Mouse (Mus musculus) testis, adult 2 months (tissue): ENCODE measurements around the gene Sod2. TPM values are rescaled to one million over a fixed set of nuclear protein-coding genes. Genes with fewer than 3 reads are reported as not detected.
"Not testable (repeated sequence)": the region's sequence is repeated elsewhere in the genome, so short reads cannot be mapped to it uniquely, and the experiment has no call there.

Source experiments
- H3K27ac ChIP-seq: fragments of 200-500 bp; 2 replicates; pipeline ENCODE4 v1.5.1; 2012; ENCODE audit warnings: low read depth, low read length; ENCODE audit not compliant: control insufficient read depth, insufficient read depth
- H3K27me3 ChIP-seq: fragments of 200-500 bp; 2 replicates; pipeline ENCODE4 v1.6.1; 2012; ENCODE audit warnings: mild to moderate bottlenecking, low read length, moderate library complexity; ENCODE audit not compliant: control insufficient read depth, insufficient read depth
- H3K36me3 ChIP-seq: fragments of 200-500 bp; 2 replicates; pipeline ENCODE4 v1.6.1; 2012; ENCODE audit warnings: mild to moderate bottlenecking, low read length; ENCODE audit not compliant: control insufficient read depth, insufficient read depth
- H3K4me1 ChIP-seq: fragments of 200-500 bp; 2 replicates; pipeline ENCODE4 v1.6.1; 2012; ENCODE audit warnings: low read length; ENCODE audit not compliant: control insufficient read depth, insufficient read depth
- H3K4me3 ChIP-seq: fragments of 200-500 bp; 2 replicates; pipeline ENCODE4 v1.5.1; 2012; ENCODE audit warnings: low read depth, mild to moderate bottlenecking, low read length, moderate library complexity, mixed read lengths; ENCODE audit not compliant: control insufficient read depth
- CTCF ChIP-seq: fragments of 200-500 bp; IDR thresholded peaks from 2 replicates; pipeline ENCODE4 v1.5.1; 2012; ENCODE audit warnings: low read depth, mild to moderate bottlenecking, inconsistent platforms, low read length, moderate library complexity; ENCODE audit not compliant: control insufficient read depth, insufficient read depth, insufficient replicate concordance
- POLR2A ChIP-seq: fragments of 200-500 bp; IDR thresholded peaks from 2 replicates; pipeline ENCODE4 v1.6.1; 2012; ENCODE audit warnings: low read depth, mild to moderate bottlenecking, inconsistent platforms, low read length, moderate library complexity; ENCODE audit not compliant: control insufficient read depth
- polyA plus RNA-seq: library from polyadenylated mRNA; depleted of rRNA; stranded (reverse); fragments of >200 nt; gene quantifications from 2 replicates; pipeline ENCODE4 v1.2.3, GENCODE M21; 2012; rRNA removed

The Sod2 gene
- polyA plus RNA-seq: 211 and 262 TPM in 2 replicates

GRCm38 (mm10) chr17:13006546-13006945, at the start of gene Sod2:
TSS of gene Sod2 (plus strand) at chr17:13006846.
- not testable (repeated sequence) for H3K4me1 ChIP-seq, H3K36me3 ChIP-seq, H3K27me3 ChIP-seq
- Histone ChIP-seq H3K4me3 (peak within 1 kb of the TSS; percentile 88), H3K27ac (peak within 1 kb of the TSS; percentile 79)

GRCm38 (mm10) chr17:12959377-12959776, 47.3 kb upstream of the Sod2 start:
- not testable (repeated sequence) for H3K27ac ChIP-seq, H3K36me3 ChIP-seq, H3K4me3 ChIP-seq, H3K4me1 ChIP-seq, H3K27me3 ChIP-seq

- H3K4me3 ChIP-seq: peak within 1 kb of the TSS; percentile 90
- peaks cover 3% of the 10 kb centered on the region for H3K4me1 ChIP-seq
- H3K27me3 ChIP-seq: no peaks in the 10 kb centered on the region
- peak within 1 kb of the TSS; percentile 70 for H3K27ac ChIP-seq
- TF ChIP-seq POLR2A: peak; percentile 79
- TF ChIP-seq CTCF: no peak
- H3K36me3 ChIP-seq: no peaks in the 10 kb centered on the region; the same call in 1 of the 2 replicates
Measured at GRCm38 (mm10) chr17:12960331-12960873, 46.2 kb upstream of the Sod2 start, which contains the start of gene Acat2. TSS of gene Acat2 (minus strand) at chr17:12960747.

- Histone ChIP-seq H3K36me3 (no peaks in the 10 kb centered on the region; the same call in 1 of the 2 replicates), H3K4me1 (peaks cover 3% of the 10 kb centered on the region), H3K27me3 (no peaks in the 10 kb centered on the region), H3K4me3 (no peak overlapping the region), H3K27ac (no peak overlapping the region)
- TF ChIP-seq CTCF: no peak
- no peak for TF ChIP-seq POLR2A
Measured at GRCm38 (mm10) chr17:12963476-12963875, 43.2 kb upstream of the Sod2 start.

- Histone ChIP-seq H3K4me1 (no peaks in the 10 kb centered on the region), H3K4me3 (no peak overlapping the region), H3K27me3 (no peaks in the 10 kb centered on the region), H3K36me3 (no peaks in the 10 kb centered on the region), H3K27ac (no peak overlapping the region)
- TF ChIP-seq CTCF: no peak
- TF ChIP-seq POLR2A: no peak
Measured at GRCm38 (mm10) chr17:12967173-12967572, 39.5 kb upstream of the Sod2 start.

- TF ChIP-seq CTCF: no peak
- no peak for TF ChIP-seq POLR2A
- Histone ChIP-seq H3K36me3 (no peaks in the 10 kb centered on the region; the same call in 1 of the 2 replicates), H3K4me3 (no peak overlapping the region), H3K27me3 (no peaks in the 10 kb centered on the region), H3K27ac (no peak overlapping the region), H3K4me1 (no peaks in the 10 kb centered on the region)
Measured at GRCm38 (mm10) chr17:12973851-12974250, 32.8 kb upstream of the Sod2 start.

GRCm38 (mm10) chr17:12978546-12978945, 28.1 kb upstream of the Sod2 start:
- TF ChIP-seq POLR2A: no peak
- no peak for TF ChIP-seq CTCF
- no peak overlapping the region for H3K27ac ChIP-seq

GRCm38 (mm10) chr17:12983988-12984387, 22.7 kb upstream of the Sod2 start:
- Histone ChIP-seq H3K27me3 (no peaks in the 10 kb centered on the region), H3K4me3 (no peak overlapping the region), H3K36me3 (no peaks in the 10 kb centered on the region), H3K4me1 (no peaks in the 10 kb centered on the region; the same call in 1 of the 2 replicates), H3K27ac (no peak overlapping the region)
- TF ChIP-seq POLR2A (no peak), CTCF (no peak)

More at GRCm38 (mm10) chr17:12978546-12978945, 28.1 kb upstream of the Sod2 start:
- no peaks in the 10 kb centered on the region; the same call in 1 of the 2 replicates for H3K36me3 ChIP-seq
- H3K4me1 ChIP-seq: no peaks in the 10 kb centered on the region
- no peaks in the 10 kb centered on the region for H3K27me3 ChIP-seq
- no peak overlapping the region for H3K4me3 ChIP-seq

- H3K4me1 ChIP-seq, H3K27ac ChIP-seq, H3K36me3 ChIP-seq, H3K27me3 ChIP-seq, H3K4me3 ChIP-seq: not testable (repeated sequence)
Measured at GRCm38 (mm10) chr17:12988096-12988495, 18.6 kb upstream of the Sod2 start.
